Mouse (Mus musculus) heart, embryonic 12.5 days (tissue): ENCODE measurements around the gene Bckdk. TPM values are rescaled to one million over a fixed set of nuclear protein-coding genes. Genes with fewer than 3 reads are reported as not detected.
A peak's percentile ranks its signal among the peaks of the same experiment; 100 is the strongest.

Source experiments
- ATAC-seq: fragments of 200-750 bp; cut with Nextera tagmentation; 2 replicates; pipeline ENCODE4 v1.8.0; 2017; ENCODE audit warnings: moderate TSS enrichment, moderate library complexity; ENCODE audit not compliant: insufficient number of reproducible peaks, low FRiP score
- H3K27ac ChIP-seq: fragments of 300-500 bp; sonication (generic); 2 replicates; pipeline ENCODE4 v1.5.1; 2016; ENCODE audit warnings: mild to moderate bottlenecking, moderate library complexity; ENCODE audit not compliant: poor library complexity, severe bottlenecking
- H3K27me3 ChIP-seq: fragments of 300-500 bp; sonication (generic); replicated peaks from 2 replicates; pipeline ENCODE4 v1.6.1; 2016; ENCODE audit warnings: mild to moderate bottlenecking, moderate library complexity
- H3K36me3 ChIP-seq: fragments of 300-500 bp; sonication (generic); 2 replicates; pipeline ENCODE4 v1.6.1; 2016; ENCODE audit warnings: mild to moderate bottlenecking, moderate library complexity
- H3K4me1 ChIP-seq: fragments of 300-500 bp; sonication (generic); replicated peaks from 2 replicates; pipeline ENCODE4 v1.6.1; 2016; ENCODE audit warnings: mild to moderate bottlenecking
- H3K4me2 ChIP-seq: fragments of 300-500 bp; sonication (generic); 2 replicates; pipeline ENCODE4 v1.6.1; 2016; ENCODE audit warnings: mild to moderate bottlenecking, moderate library complexity
- H3K4me3 ChIP-seq: fragments of 300-500 bp; sonication (generic); 2 replicates; pipeline ENCODE4 v1.5.1; 2016; ENCODE audit warnings: mild to moderate bottlenecking
- H3K9ac ChIP-seq: fragments of 300-500 bp; sonication (generic); 2 replicates; pipeline ENCODE4 v1.6.1; 2016; ENCODE audit warnings: mild to moderate bottlenecking, moderate library complexity
- H3K9me3 ChIP-seq: fragments of 300-500 bp; sonication (generic); replicated peaks from 2 replicates; pipeline ENCODE4 v1.6.1; 2016; ENCODE audit warnings: mild to moderate bottlenecking, moderate library complexity
- WGBS: fragments of 180-500 bp; shearing (Covaris S2); methylation state at CpG from one replicate; pipeline ENCODE4 v1.1.7; 2016; 5-methylcytosine and 5-hydroxymethylcytosine counted together
- polyA plus RNA-seq: library from polyadenylated mRNA; unstranded; fragments of >200 nt; fragmentation: Nextera tagmentation; extraction: Ambion mirVana; gene quantifications from 2 replicates; pipeline ENCODE4 v1.2.1, GENCODE M21; 2016

Bckdk gene
- polyA plus RNA-seq, 1 experiment from 2014 or later: 129 TPM

DNA sequence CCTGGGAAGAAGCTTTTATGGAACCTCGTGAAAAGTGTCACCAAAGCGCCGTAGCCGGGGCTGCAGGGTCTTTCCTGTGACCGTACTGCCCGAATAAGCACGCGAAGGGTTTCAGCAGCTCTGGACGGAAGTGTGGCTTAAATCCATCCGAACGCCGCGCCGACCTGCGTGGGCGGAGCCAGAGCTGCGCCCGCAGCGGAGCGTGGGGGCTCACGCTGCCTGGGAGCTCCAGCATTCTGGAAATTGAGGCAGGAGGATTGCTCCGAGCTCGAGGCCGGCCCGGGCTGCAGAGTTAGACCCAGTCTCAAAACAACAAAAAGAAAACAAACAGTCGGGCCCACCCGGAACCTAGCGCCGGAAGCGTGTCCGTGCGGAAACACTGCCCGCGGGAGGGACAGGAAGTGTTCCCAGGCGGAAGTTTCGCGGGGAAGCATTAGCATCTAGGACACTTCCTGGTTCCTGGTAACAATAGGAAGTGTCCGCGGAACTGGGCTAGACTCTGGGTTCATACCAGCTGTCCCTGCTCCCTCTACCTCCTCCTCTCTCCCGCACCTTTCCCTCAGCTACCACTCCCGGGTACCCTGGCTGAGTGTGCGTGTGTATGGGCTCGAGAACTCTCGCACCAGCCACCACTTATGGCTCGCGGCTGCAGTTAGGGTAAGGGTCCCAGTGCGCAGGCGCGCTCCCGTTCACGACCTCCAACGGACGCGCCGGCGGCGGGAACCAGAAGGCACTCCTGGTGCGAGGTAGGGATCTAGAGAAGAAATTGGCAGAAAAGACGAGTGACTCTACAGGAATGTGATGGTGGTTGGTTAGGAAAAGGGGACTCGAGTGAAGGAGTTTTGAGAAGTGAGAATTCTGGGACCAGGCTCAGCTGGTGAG is 27.2 kb upstream of the Bckdk start, which contains the start of gene Zfp668:
Gene Zfp668 (minus strand): TSS at position 362 of the 882 bp plus-strand sequence.
- H3K9me3 ChIP-seq: no peaks in the 10 kb centered on the region
- peak within 1 kb of the TSS; percentile 74 for H3K4me2 ChIP-seq

DNA sequence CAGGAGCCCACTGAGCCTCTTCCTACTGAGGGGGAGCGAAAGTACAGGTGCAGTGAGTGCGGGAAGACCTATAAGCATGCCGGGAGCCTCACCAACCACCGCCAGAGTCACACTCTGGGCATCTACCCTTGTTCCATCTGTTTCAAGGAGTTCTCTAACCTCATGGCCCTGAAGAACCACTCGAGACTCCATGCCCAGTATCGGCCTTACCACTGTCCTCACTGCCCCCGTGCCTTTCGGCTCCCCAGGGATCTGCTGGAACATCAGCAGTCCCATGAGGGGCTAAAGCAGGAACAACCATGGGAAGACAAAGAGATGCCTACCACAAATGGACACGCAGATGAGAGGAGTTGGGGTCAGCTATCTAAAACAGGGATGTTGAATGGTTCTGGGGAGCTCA is 24.6 kb upstream of the Bckdk start:
- peaks cover 33% of the 10 kb centered on the region for H3K4me1 ChIP-seq
- H3K9ac ChIP-seq: no peak overlapping the region
- no peaks in the 10 kb centered on the region for H3K9me3 ChIP-seq
- H3K27me3 ChIP-seq: no peaks in the 10 kb centered on the region
- peaks cover 61% of the 10 kb centered on the region for H3K36me3 ChIP-seq
- 95% methylated on average over 9 of the region's 9 CpGs for WGBS
- no peak overlapping the region for H3K4me2 ChIP-seq
- no peak overlapping the region for H3K27ac ChIP-seq
- H3K4me3 ChIP-seq: no peak overlapping the region
- ATAC-seq: no peak

More for the DNA sequence above, 27.2 kb upstream of the Bckdk start, which contains the start of gene Zfp668:
- Histone ChIP-seq H3K27me3 (no peaks in the 10 kb centered on the region), H3K4me1 (peaks cover 20% of the 10 kb centered on the region), H3K9ac (peak within 1 kb of the TSS; percentile 97), H3K36me3 (peaks cover 43% of the 10 kb centered on the region), H3K27ac (peak within 1 kb of the TSS; percentile 98), H3K4me3 (peak within 1 kb of the TSS; percentile 94)
- WGBS: under 1% methylated on average over 60 of the region's 60 CpGs
- ATAC-seq: peak; percentile 79

DNA sequence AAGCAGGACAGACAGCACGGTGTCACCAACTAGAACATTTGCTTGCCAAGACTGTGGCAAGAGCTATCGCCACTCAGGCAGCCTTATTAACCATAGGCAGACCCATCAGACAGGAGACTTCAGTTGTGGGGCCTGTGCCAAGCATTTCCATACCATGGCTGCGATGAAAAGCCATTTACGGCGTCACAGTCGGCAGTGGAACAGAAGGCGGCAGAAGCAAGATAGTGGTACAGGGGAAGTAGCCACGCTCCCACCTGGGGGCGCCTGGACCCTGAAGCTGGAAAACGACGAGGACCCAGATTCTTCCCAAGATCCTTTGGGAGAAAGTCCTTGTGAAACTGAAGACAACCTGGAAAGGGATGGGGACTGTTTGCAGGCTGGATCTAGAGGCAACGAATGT is 23.5 kb upstream of the Bckdk start:
- ATAC-seq: no peak
- Histone ChIP-seq H3K36me3 (peaks cover 72% of the 10 kb centered on the region), H3K4me2 (no peak overlapping the region), H3K9ac (no peak overlapping the region), H3K4me1 (peaks cover 37% of the 10 kb centered on the region), H3K27ac (no peak overlapping the region), H3K27me3 (no peaks in the 10 kb centered on the region), H3K9me3 (no peaks in the 10 kb centered on the region), H3K4me3 (no peak overlapping the region)
- 81% methylated on average over 12 of the region's 12 CpGs for WGBS

DNA sequence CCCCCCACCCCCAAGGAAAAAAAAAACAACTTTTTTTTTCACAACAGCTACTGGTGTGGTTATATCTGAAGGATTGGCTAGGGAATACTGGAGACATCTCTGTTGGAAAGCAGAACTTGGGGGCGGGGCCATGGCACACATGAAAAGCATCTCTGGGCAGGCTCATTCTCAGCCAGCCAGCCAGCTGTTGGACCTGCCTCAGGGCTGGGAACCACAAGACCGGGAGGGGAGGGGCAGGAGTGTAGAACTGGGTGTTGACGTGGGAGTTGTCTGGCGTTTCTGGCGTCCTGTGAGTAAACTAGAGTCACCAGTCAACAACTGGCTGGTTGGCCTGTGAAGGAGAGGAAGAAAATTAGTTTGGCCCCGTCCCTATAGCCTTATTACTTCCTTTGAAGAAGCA is 17.9 kb upstream of the Bckdk start:
- peaks cover 45% of the 10 kb centered on the region for H3K4me1 ChIP-seq
- no peaks in the 10 kb centered on the region for H3K27me3 ChIP-seq
- no peak overlapping the region for H3K9ac ChIP-seq
- H3K36me3 ChIP-seq: peaks cover 97% of the 10 kb centered on the region
- 76% methylated on average over 6 of the region's 6 CpGs for WGBS
- ATAC-seq: no peak
- H3K9me3 ChIP-seq: no peaks in the 10 kb centered on the region
- no peak overlapping the region for H3K27ac ChIP-seq
- H3K4me3 ChIP-seq: no peak overlapping the region; the same call in 1 of the 2 replicates
- H3K4me2 ChIP-seq: no peak overlapping the region

DNA sequence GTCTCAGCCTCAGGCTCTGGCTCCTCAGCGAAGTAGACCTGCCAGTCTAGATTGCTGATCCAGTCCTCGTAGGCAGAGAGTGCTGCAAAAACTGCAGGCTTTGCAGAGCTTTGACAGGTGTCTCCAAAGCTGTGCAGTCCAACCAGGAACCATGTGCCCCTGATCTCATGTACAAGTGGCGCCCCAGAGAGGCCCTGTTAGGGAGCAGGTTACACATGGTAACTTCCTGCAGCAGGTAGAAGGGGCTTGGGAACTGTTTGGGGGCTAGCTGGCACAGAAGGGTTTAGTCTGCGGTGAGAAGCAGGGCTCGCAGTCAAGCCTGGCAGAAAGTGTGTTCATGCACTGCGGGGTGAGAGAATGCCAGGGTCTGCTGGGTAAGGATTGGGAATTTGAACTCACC is 17.3 kb upstream of the Bckdk start:
- H3K4me1 ChIP-seq: peaks cover 45% of the 10 kb centered on the region
- H3K27me3 ChIP-seq: no peaks in the 10 kb centered on the region
- WGBS: 91% methylated on average over 6 of the region's 6 CpGs
- no peak for ATAC-seq
- no peaks in the 10 kb centered on the region for H3K9me3 ChIP-seq
- H3K9ac ChIP-seq: no peak overlapping the region
- no peak overlapping the region for H3K4me2 ChIP-seq
- H3K27ac ChIP-seq: no peak overlapping the region
- H3K36me3 ChIP-seq: peaks cover 91% of the 10 kb centered on the region
- no peak overlapping the region for H3K4me3 ChIP-seq

DNA sequence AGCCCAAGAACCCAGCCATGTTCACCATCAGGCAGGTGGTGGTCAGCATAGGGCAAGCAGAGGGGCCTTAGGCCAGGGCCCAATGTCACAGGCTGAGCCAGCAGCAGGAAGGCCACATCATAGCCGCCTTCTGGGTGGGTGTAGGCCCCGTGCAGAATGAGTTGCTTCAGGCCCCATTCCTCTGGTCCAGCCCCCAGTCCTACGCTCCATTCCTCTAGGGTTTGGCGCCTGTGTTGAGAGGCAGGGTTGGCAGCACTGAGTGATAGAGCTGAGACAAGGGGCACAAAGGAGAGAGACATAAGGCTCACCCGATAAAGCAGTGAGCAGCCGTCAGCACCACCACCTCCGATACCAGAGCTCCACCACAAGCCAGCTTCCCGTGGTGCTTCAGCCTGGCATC is 16.7 kb upstream of the Bckdk start:
- no peaks in the 10 kb centered on the region for H3K27me3 ChIP-seq
- no peaks in the 10 kb centered on the region for H3K9me3 ChIP-seq
- 84% methylated on average over 8 of the region's 8 CpGs for WGBS
- H3K4me3 ChIP-seq: no peak overlapping the region
- no peak overlapping the region for H3K9ac ChIP-seq
- no peak overlapping the region for H3K4me2 ChIP-seq
- ATAC-seq: no peak
- H3K4me1 ChIP-seq: peaks cover 45% of the 10 kb centered on the region
- H3K36me3 ChIP-seq: peaks cover 88% of the 10 kb centered on the region
- no peak overlapping the region for H3K27ac ChIP-seq

DNA sequence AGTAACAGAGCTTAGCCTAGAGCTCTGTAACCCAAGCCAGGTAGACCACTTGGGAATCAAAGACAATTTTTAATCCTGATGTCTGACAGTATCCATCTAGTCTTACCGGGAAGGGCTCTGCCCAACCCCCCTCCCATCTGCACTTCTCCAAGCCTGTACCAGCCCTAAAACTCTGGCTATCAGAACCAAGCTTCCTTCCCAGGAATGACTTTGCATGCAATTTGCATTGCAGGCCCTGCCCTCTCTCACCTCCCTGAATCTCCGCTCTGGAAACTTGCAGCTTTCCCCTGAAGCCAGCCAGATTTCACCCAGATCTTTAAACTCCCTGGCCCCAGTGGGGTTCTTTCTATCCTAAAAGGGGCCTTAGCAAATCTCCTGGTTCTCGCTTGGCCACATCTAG is 16.1 kb upstream of the Bckdk start:
- H3K27me3 ChIP-seq: no peaks in the 10 kb centered on the region
- ATAC-seq: no peak
- no peak overlapping the region for H3K4me2 ChIP-seq
- no peak overlapping the region for H3K4me3 ChIP-seq
- H3K9me3 ChIP-seq: no peaks in the 10 kb centered on the region
- H3K4me1 ChIP-seq: peaks cover 39% of the 10 kb centered on the region
- H3K9ac ChIP-seq: no peak overlapping the region
- H3K27ac ChIP-seq: no peak overlapping the region
- H3K36me3 ChIP-seq: peaks cover 88% of the 10 kb centered on the region
- 78% methylated on average over 3 of the region's 3 CpGs for WGBS

DNA sequence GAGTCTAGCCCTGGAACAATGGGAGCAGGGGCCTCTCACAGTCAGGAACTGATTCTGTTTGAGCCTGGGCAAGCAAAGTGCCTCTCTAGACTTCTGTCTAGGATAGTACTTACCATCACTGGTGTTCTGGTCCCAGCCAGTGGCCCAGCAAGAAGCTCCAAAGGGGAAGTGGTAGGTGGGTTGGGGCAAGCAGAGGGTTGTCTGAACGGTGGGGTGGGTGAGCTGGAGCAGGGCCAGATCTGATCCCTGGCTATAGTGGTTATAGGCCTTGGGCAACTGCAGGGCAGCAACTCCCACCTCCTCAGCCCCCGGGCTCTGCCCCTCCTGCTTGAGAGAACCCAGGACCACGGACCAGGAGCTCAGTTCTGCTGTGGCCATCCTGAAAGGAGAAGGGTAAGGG is 15.1 kb upstream of the Bckdk start:
- ATAC-seq: no peak
- Histone ChIP-seq H3K9ac (no peak overlapping the region), H3K9me3 (no peaks in the 10 kb centered on the region), H3K4me2 (no peak overlapping the region), H3K36me3 (peaks cover 87% of the 10 kb centered on the region), H3K27me3 (no peaks in the 10 kb centered on the region), H3K4me3 (no peak overlapping the region), H3K27ac (no peak overlapping the region), H3K4me1 (peaks cover 29% of the 10 kb centered on the region)
- 78% methylated on average over 3 of the region's 3 CpGs for WGBS

DNA sequence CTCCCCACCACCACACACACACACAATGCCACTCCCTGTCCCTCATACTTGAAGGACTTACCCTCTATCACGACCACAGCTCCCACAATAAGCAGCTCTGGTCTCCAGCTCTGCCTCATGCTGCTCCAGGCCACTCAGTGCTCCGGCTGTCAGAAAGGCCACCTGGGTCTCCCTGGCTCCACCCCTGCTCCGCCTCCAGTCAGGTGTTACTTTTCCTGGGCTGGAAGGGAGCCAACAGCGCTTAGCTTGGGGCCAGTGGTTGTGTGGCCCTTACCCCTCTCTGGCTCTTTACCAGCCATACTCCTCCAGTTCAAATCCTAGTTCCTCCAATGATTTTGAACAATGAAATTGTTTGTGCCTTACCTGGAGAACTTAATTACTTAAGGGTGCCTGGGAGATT is 13.1 kb upstream of the Bckdk start, which contains the start of gene Prss53:
Gene Prss53 (minus strand): TSS at position 173 of the 400 bp plus-strand sequence.
- 39% methylated on average over 4 of the region's 4 CpGs for WGBS
- H3K36me3 ChIP-seq: peaks cover 68% of the 10 kb centered on the region

DNA sequence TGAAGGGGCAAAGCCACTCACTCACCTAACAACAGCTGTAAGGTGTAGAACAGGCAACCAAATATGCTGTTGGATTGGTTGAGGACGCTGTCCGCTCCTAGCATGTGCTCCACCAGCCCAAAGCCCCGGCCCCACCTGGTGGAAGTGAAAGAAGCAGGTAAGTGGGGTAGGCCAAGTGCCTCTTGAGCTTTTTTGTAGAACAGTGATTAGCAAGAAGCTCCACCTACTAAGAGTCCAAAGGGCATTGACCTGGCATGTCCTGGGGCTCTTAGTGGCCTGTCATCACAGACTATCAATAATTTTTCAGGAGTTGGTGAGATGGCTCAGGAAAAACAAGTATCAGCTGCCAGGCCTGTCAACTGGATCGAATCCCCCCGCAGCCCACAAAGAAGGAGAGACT is 9.4 kb upstream of the Bckdk start:
- no peaks in the 10 kb centered on the region for H3K9me3 ChIP-seq
- H3K4me1 ChIP-seq: peaks cover 21% of the 10 kb centered on the region
- no peak for ATAC-seq
- H3K9ac ChIP-seq: peak overlapping the region; percentile 73
- no peak overlapping the region for H3K27ac ChIP-seq
- 76% methylated on average over 5 of the region's 5 CpGs for WGBS
- peaks cover 31% of the 10 kb centered on the region for H3K36me3 ChIP-seq
- H3K4me3 ChIP-seq: peak overlapping the region; percentile 64
- peak overlapping the region; percentile 92 for H3K4me2 ChIP-seq
- no peaks in the 10 kb centered on the region for H3K27me3 ChIP-seq

More for the DNA sequence above, 13.1 kb upstream of the Bckdk start, which contains the start of gene Prss53:
- Histone ChIP-seq H3K4me1 (peaks cover 26% of the 10 kb centered on the region), H3K27me3 (no peaks in the 10 kb centered on the region), H3K9me3 (no peaks in the 10 kb centered on the region), H3K4me3 (no peak within 1 kb of the TSS), H3K9ac (no peak within 1 kb of the TSS), H3K27ac (no peak within 1 kb of the TSS), H3K4me2 (no peak within 1 kb of the TSS)
- no peak for ATAC-seq

DNA sequence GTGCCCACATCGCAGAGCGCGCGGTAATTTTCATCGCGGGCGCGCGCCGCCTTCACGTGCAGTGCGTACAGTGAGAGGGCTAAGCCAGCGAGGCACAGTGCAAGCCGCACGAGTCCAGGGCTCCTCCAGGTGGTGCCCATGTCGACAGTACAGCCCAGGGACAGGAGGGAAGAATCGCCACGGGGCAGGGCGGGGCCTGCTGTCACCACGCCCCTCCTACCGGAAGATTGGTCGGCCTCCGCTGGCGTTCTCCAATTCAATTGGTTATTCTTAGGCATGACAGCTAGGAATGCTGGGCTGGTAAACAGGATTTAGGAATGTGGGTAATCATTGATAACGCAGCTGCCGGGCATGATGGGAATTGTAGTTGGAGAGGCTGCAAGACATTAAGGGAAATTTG is 8.4 kb upstream of the Bckdk start, which contains the start of the genes Gm21974 and Vkorc1:
Gene Gm21974 (minus strand): TSS at position 13 of the 400 bp plus-strand sequence.
Gene Vkorc1 (minus strand): TSS at position 176 of the 400 bp plus-strand sequence.
- H3K4me2 ChIP-seq: peak within 1 kb of the TSS; percentile 92
- peaks cover 28% of the 10 kb centered on the region for H3K4me1 ChIP-seq
- WGBS: under 1% methylated on average over 26 of the region's 26 CpGs
- H3K4me3 ChIP-seq: peak within 1 kb of the TSS; percentile 64
- H3K36me3 ChIP-seq: peaks cover 23% of the 10 kb centered on the region
- H3K9me3 ChIP-seq: no peaks in the 10 kb centered on the region
- peak within 1 kb of the TSS; percentile 73 for H3K27ac ChIP-seq
- peak within 1 kb of the TSS; percentile 73 for H3K9ac ChIP-seq
- ATAC-seq: peak; percentile 97
- no peaks in the 10 kb centered on the region for H3K27me3 ChIP-seq
